Mouse (Mus musculus) embryo, embryonic 10.5 days (tissue): Measurements from ENCODE around the gene Nr1d1.

Experiments
- DNase-seq: peaks from one replicate; pipeline ENCODE4 v3.0.0-alpha.2; 2015; ENCODE audit warnings: low spot score

Nr1d1 gene

GRCm38 (mm10) chr11:98770096-98770975 lies 4.8 kb downstream of the Nr1d1 start:
- DNase-seq, result no peak

- no peak for DNase-seq
Measured at GRCm38 (mm10) chr11:98769007-98769954, 5.9 kb downstream of the Nr1d1 start.

GRCm38 (mm10) chr11:98768127-98769006 lies 6.8 kb downstream of the Nr1d1 start:
- no peak for DNase-seq

GRCm38 (mm10) chr11:98767713-98768112 lies 7.4 kb downstream of the Nr1d1 start:
- DNase-seq, result no peak

GRCm38 (mm10) chr11:98767276-98767675 lies 7.9 kb downstream of the Nr1d1 start:
- DNase-seq, result peak; percentile 71

- no peak for DNase-seq
Measured at GRCm38 (mm10) chr11:98766816-98767215, 8.3 kb downstream of the Nr1d1 start.

- no peak for DNase-seq
Measured at GRCm38 (mm10) chr11:98766346-98766745, 8.8 kb downstream of the Nr1d1 start.

GRCm38 (mm10) chr11:98765421-98766309 lies 9.5 kb downstream of the Nr1d1 start:
- no peak for DNase-seq

GRCm38 (mm10) chr11:98764746-98765145 lies 10.4 kb downstream of the Nr1d1 start:
- DNase-seq, result no peak

- no peak for DNase-seq
Measured at GRCm38 (mm10) chr11:98764091-98764490, 11.0 kb downstream of the Nr1d1 start.

GRCm38 (mm10) chr11:98763502-98763861 lies 11.7 kb downstream of the Nr1d1 start:
- no peak for DNase-seq

GRCm38 (mm10) chr11:98762756-98763501 lies 12.2 kb downstream of the Nr1d1 start:
- DNase-seq, result peak; percentile 50

GRCm38 (mm10) chr11:98761939-98762338 lies 13.2 kb downstream of the Nr1d1 start:
- no peak for DNase-seq

GRCm38 (mm10) chr11:98756711-98757110 lies 18.4 kb downstream of the Nr1d1 start:
- no peak for DNase-seq

- no peak for DNase-seq
Measured at GRCm38 (mm10) chr11:98755726-98756380, 19.3 kb downstream of the Nr1d1 start.

- peak; percentile 89 for DNase-seq
Measured at GRCm38 (mm10) chr11:98754621-98755181, 20.4 kb downstream of the Nr1d1 start.

- DNase-seq, result no peak
Measured at GRCm38 (mm10) chr11:98754151-98754620, 20.9 kb downstream of the Nr1d1 start.

GRCm38 (mm10) chr11:98753264-98753663 lies 21.9 kb downstream of the Nr1d1 start:
- DNase-seq, result no peak

- no peak for DNase-seq
Measured at GRCm38 (mm10) chr11:98752562-98753140, 22.5 kb downstream of the Nr1d1 start.
